Mouse (Mus musculus) T-helper 1 cell (primary cell): ENCODE results near the gene Tmem108.

Experiments
- in situ Hi-C: fragments of 300-600 bp; cut with MboI, MseI; formaldehyde crosslinking; loops from one replicate; pipeline ENCODE4 v1.15.1; 2025; ENCODE audit warnings: high pct_unique_total_duplicates

The Tmem108 gene

GRCm38 (mm10) chr9:103459839-103460238, 301.8 kb downstream of the Tmem108 start:
- in situ Hi-C loops = no loop called here

DNA sequence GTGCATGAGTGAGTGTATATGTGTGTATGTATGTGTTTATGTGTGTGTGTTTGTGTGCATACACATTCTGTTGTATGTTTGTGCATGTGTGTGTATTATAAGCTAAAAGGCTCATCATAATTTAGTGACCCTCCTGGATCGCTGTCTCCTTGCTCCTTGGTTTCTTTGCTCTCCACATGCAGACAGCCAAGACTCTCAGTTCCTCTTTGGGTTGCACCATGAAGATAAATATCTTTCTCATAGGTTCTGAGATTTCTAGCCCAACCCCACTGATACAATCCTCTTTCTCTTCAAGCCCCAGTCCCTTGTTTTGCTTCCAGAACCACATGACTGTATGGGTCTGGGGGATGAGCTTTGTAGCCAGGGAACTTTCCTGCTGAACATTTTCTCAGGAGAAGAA, 302.3 kb downstream of the Tmem108 start:
- in situ Hi-C loops = no loop called here

- in situ Hi-C loops = no loop called here
Measured at GRCm38 (mm10) chr9:103449651-103450050, 312.0 kb downstream of the Tmem108 start.

DNA sequence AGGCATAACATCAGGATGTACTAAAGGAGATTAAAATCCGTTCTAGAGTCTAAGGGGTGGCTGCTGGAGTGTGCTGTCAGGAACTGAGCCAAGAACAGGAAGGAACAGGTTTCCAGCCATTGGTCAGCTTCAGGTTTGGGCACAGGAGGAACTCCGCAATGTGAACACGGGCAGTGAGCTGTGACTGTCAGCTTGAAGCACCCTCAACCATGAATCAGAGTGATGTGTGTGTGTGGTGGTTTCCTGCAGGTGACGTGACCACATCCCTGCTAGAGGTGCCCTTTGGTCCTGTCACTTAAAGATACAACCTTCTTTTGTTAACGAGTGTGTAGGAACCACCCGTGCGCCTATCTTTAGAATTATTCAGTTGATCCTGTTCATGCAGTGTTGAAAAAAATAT, 312.5 kb downstream of the Tmem108 start:
- in situ Hi-C loops = no loop called here

DNA sequence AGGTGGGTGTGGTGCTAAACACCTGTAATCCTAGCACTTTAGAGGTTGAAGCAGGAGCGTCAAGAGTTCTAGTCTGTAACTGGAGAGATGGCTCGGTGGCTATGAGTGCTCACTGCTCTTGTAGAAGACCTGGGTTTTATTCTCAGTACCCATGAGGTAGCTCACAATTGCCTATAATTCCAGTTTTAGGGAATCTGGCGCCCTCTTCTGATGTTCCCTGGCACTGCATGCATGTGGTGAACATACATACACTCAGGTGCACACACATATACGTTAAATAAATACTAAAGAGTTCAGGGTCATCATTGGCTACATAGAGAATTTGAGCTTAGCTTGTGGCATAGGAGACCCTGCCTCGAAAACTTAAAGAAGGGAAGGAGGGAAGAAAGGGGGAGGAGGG, 317.0 kb downstream of the Tmem108 start:
- in situ Hi-C loops = no loop called here

DNA sequence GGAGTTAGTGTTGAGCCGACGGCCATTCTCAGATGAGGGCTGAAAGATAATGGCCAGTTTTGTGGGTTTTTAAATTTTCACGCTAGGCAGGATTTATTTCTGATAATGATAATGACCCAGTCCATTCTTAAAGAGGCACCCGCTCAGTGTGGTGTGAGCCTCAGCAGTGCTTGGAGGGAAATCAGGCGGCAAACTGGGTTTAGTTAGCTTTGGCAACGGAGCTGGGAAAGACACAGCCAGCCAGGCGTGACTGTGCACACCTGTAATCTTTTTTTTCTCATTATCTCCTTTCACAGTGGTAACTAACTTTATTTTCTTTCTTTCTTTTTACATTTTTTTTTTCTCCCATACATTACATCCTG, 317.8 kb downstream of the Tmem108 start:
- in situ Hi-C loops = no loop called here

DNA sequence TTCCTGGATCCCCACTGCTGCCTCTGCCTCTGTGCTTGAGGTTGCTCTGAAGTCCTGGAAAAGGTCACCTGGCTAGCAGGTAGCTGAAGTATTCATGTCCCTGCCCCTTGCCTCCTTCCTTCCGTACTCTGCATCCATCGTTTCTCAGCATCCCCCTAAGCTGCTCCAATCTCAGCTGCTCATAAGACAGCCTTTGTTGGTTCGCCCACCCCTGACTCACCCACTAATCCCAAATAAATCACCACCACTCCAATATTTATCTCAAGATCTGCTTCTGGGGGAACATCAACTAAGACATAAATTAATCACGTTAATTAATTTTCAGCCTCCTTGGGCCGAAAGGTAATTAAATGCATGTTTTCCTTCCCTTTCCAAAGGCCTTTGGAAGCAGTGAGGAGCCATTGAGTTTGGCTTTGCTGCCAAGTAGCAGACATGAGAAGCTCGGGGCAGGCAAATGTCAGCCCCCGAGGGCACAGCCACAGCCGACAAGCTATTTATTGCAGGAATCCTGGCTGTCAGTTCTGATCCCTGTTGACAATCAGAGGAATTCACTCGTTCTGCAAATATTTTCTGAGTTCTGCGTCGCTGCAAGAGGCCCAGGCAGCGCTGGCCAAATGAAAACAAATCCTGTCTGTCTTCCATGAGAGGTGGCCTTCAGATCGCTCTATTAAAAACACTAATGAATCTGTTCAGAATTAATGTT, 318.4 kb downstream of the Tmem108 start:
- in situ Hi-C loops = no loop called here

GRCm38 (mm10) chr9:103440597-103440996, 321.0 kb downstream of the Tmem108 start:
- in situ Hi-C loops = no loop called here

DNA sequence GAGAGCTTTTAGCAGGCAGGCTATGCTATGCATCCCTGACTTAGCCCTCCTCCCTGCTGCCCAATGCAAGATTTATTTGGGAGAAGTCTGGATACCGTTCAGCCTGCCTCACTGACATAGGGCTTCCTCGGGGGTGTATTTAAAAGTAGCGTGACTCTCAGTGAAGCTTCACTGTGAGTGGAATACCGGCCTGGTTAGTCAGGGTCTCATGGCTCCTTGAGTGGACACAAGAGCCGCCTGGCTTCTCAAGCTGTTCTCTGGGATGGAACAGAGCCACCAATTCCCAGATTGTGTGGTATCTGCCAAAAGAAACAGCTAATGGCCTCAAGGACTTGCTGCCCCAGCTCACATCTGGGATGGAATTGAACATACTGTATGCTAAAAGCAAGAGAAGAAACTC, 324.5 kb downstream of the Tmem108 start:
- in situ Hi-C loops = no loop called here

DNA sequence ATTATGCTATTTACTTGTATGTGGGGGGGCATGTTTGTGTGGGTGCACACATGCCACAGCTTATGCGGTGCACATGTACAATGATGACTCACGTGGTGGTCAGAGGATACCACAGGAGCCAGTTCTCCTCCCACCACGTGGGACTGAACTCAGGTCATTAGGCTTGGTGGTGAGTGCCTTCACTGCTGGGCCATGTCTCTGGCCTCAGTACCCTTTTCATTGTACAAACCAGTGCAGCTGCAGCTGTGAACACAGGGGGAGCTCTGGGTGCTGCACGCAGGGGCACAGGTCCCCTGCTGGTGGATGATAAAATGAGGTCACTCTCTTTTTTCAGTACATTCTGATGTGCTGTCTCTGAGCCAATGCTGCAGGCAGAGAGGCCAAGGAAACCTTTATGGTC, 327.5 kb downstream of the Tmem108 start:
- in situ Hi-C loops = no loop called here
